Mouse (Mus musculus): ENCODE data around the gene Foxd2. TPM values are rescaled to one million over a fixed set of nuclear protein-coding genes. Genes with fewer than 3 reads are reported as not detected.

The Foxd2 gene
- total and polyA plus RNA-seq, 3 experiments, result 0.14 to 0.32 (median 0.16) TPM

DNA sequence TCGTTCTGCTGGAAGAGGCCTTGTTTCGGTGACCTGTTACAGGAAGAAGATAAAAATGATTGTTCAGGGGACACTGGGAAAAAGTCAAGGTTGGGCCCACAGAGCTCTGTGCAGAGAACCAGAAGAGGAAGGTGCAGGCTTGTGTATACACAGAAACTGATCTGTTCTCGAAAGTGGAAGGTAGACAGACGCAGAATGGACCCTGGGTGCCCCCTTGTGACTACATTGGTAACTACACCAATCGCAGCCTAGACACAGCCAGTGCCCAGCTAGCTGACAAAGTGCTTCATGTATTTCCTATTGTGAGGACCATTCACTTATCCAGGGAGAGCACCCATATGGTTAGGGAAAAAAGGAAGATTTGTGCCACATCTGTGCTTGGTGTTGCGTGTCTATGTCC is 38.7 kb upstream of the Foxd2 start:
- Histone ChIP-seq H3K27me3 (ENCODE audit: control insufficient read depth, insufficient read depth, low read length) (no peaks in the 10 kb centered on the region), H3K27ac (no peak overlapping the region), H3K9ac (ENCODE audit: low read depth, low read length) (no peak overlapping the region), H3K4me1 (ENCODE audit: control insufficient read depth, insufficient read depth, low read length) (no peaks in the 10 kb centered on the region), H3K79me2 (replicated peaks; ENCODE audit: control insufficient read depth, insufficient read depth, low read length) (no peaks in the 10 kb centered on the region), H3K4me3 (no peak overlapping the region), H3K36me3 (ENCODE audit: control insufficient read depth, insufficient read depth, low read length) (no peaks in the 10 kb centered on the region)
- DNase-seq, result peak; percentile 74 to 84
- intact Hi-C loops (cut with DNase I), result loop anchor here (1.0 to 2.0 kb wide), 3 partner anchors 31 to 300 kb away; no protein-coding TSS in a partner anchor
- 0 out of 2 replicates have a peak, but pooled peaks have one; percentile 63 for TF ChIP-seq EP300 (IDR thresholded peaks at IDR 0.05; ENCODE audit: insufficient read depth, low read depth, low read length)
- TF ChIP-seq POLR2A (IDR thresholded peaks at IDR 0.05; ENCODE audit: insufficient read depth, low read depth, low read length), result no peak
- peak; percentile 97; the same call in 1 of the 2 replicates for TF ChIP-seq CTCF (IDR thresholded peaks at IDR 0.05)
- 25% methylated on average over 6 of the region's 6 CpGs for WGBS

DNA sequence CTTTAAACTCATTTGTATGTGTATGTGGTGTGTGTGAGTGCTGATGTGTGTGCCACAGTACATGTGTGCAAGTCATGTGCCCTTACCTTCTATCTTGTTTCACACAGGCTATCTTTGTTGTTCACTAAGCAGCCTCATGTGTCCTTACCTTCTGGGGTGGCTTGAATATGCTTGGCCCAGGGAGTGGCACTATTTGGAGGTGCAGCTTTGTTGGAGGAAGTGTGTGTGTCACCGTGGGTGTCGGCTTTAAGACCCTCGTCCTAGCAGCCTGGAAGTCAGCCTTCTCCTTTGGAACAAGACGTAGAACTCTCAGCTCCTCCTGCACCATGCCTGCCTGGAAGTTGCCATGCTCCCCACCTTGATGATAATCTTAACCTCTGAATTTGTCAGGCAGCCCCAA is 37.7 kb upstream of the Foxd2 start:
- Histone ChIP-seq H3K9ac (ENCODE audit: low read depth, low read length) (no peak overlapping the region), H3K4me1 (ENCODE audit: control insufficient read depth, insufficient read depth, low read length) (no peaks in the 10 kb centered on the region)
- intact Hi-C loops (cut with DNase I), result loop anchor here (2.0 kb wide), 1 partner anchor 30 kb away; no protein-coding TSS in a partner anchor

DNA sequence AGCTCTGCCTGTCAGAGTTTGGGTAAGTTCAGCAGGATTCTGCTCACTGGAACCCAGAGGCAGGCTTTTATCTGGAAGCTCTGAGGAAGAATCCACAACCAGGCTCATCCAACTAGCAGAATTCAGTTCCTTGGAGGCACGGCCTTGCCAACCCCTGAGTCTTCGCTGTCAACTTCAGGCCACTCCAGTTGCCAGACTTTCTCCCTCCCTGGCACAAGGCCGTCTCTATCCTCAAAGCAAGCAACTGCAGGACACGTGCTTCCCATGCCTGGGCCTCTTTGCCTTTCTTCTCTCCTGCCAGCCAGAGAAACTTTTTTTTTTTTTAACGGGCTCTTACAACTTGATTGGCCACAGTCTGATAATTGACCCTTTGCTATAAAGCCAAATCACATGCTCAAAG is 36.3 kb upstream of the Foxd2 start:
- DNase-seq, result no peak
- WGBS, result 46% methylated on average over 5 of the region's 5 CpGs
- intact Hi-C loops (cut with DNase I), result no loop called here
- Histone ChIP-seq H3K36me3 (ENCODE audit: control insufficient read depth, insufficient read depth, low read length) (no peaks in the 10 kb centered on the region), H3K4me1 (ENCODE audit: control insufficient read depth, insufficient read depth, low read length) (no peaks in the 10 kb centered on the region), H3K27ac (no peak overlapping the region), H3K9ac (ENCODE audit: low read depth, low read length) (no peak overlapping the region), H3K4me3 (no peak overlapping the region), H3K27me3 (ENCODE audit: control insufficient read depth, insufficient read depth, low read length) (no peaks in the 10 kb centered on the region), H3K79me2 (replicated peaks; ENCODE audit: control insufficient read depth, insufficient read depth, low read length) (no peaks in the 10 kb centered on the region)
- TF ChIP-seq EP300 (IDR thresholded peaks at IDR 0.05; ENCODE audit: insufficient read depth, low read depth, low read length), result no peak
- TF ChIP-seq CTCF (IDR thresholded peaks at IDR 0.05), result no peak
- TF ChIP-seq POLR2A (IDR thresholded peaks at IDR 0.05; ENCODE audit: insufficient read depth, low read depth, low read length), result no peak

More for the DNA sequence above, 37.7 kb upstream of the Foxd2 start:
- Histone ChIP-seq H3K4me3 (no peak overlapping the region), H3K36me3 (ENCODE audit: control insufficient read depth, insufficient read depth, low read length) (no peaks in the 10 kb centered on the region), H3K79me2 (replicated peaks; ENCODE audit: control insufficient read depth, insufficient read depth, low read length) (no peaks in the 10 kb centered on the region), H3K27ac (no peak overlapping the region), H3K27me3 (ENCODE audit: control insufficient read depth, insufficient read depth, low read length) (no peaks in the 10 kb centered on the region)
- no peak for DNase-seq
- 87% methylated on average over 4 of the region's 4 CpGs for WGBS
- TF ChIP-seq CTCF (IDR thresholded peaks at IDR 0.05), result no peak
- no peak for TF ChIP-seq EP300 (IDR thresholded peaks at IDR 0.05; ENCODE audit: insufficient read depth, low read depth, low read length)
- no peak for TF ChIP-seq POLR2A (IDR thresholded peaks at IDR 0.05; ENCODE audit: insufficient read depth, low read depth, low read length)

- Histone ChIP-seq H3K79me2 (replicated peaks; ENCODE audit: control insufficient read depth, insufficient read depth, low read length) (no peaks in the 10 kb centered on the region), H3K36me3 (ENCODE audit: control insufficient read depth, insufficient read depth, low read length) (no peaks in the 10 kb centered on the region), H3K27ac (no peak overlapping the region), H3K4me1 (ENCODE audit: control insufficient read depth, insufficient read depth, low read length) (no peaks in the 10 kb centered on the region), H3K27me3 (ENCODE audit: control insufficient read depth, insufficient read depth, low read length) (no peaks in the 10 kb centered on the region), H3K4me3 (no peak overlapping the region), H3K9ac (ENCODE audit: low read depth, low read length) (no peak overlapping the region)
- 78% methylated on average over 8 of the region's 8 CpGs for WGBS
- DNase-seq, result no peak
- intact Hi-C loops (cut with DNase I), result no loop called here
- TF ChIP-seq EP300 (IDR thresholded peaks at IDR 0.05; ENCODE audit: insufficient read depth, low read depth, low read length) (no peak), CTCF (IDR thresholded peaks at IDR 0.05) (no peak), POLR2A (IDR thresholded peaks at IDR 0.05; ENCODE audit: insufficient read depth, low read depth, low read length) (no peak)
Measured at GRCm38 (mm10) chr4:114942583-114942982, 33.9 kb upstream of the Foxd2 start.

GRCm38 (mm10) chr4:114942112-114942511 is 33.4 kb upstream of the Foxd2 start:
- WGBS, result 73% methylated on average over 4 of the region's 4 CpGs
- Histone ChIP-seq H3K27me3 (ENCODE audit: control insufficient read depth, insufficient read depth, low read length) (no peaks in the 10 kb centered on the region), H3K36me3 (ENCODE audit: control insufficient read depth, insufficient read depth, low read length) (no peaks in the 10 kb centered on the region), H3K79me2 (replicated peaks; ENCODE audit: control insufficient read depth, insufficient read depth, low read length) (no peaks in the 10 kb centered on the region), H3K4me3 (no peak overlapping the region), H3K4me1 (ENCODE audit: control insufficient read depth, insufficient read depth, low read length) (no peaks in the 10 kb centered on the region), H3K9ac (ENCODE audit: low read depth, low read length) (no peak overlapping the region), H3K27ac (no peak overlapping the region)
- DNase-seq, result no peak
- TF ChIP-seq EP300 (IDR thresholded peaks at IDR 0.05; ENCODE audit: insufficient read depth, low read depth, low read length) (no peak), CTCF (IDR thresholded peaks at IDR 0.05) (no peak), POLR2A (IDR thresholded peaks at IDR 0.05; ENCODE audit: insufficient read depth, low read depth, low read length) (no peak)
- intact Hi-C loops (cut with DNase I), result no loop called here

DNA sequence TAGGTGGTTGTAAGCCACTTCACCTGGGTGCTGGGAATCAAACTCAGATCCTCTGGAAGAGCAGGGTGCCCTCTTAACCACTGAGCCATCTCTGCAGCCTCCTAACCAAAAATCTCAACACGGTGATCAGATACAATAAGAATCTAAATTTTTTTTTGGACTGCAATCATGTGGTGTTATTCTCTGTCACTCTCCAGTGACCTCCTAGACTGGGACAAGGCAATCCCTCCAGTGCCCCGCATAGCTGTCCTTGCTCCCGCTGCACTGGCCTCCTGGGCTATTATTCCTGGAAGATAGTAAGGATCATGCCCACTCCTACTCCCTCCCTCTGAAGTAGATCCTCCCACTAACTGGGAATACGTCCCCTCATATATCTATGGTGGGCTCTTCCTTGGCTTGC is 32.6 kb upstream of the Foxd2 start:
- 87% methylated on average over 4 of the region's 4 CpGs for WGBS
- H3K27ac ChIP-seq, result no peak overlapping the region
- no peaks in the 10 kb centered on the region for H3K27me3 ChIP-seq (ENCODE audit: control insufficient read depth, insufficient read depth, low read length)
- TF ChIP-seq EP300 (IDR thresholded peaks at IDR 0.05; ENCODE audit: insufficient read depth, low read depth, low read length) (no peak), POLR2A (IDR thresholded peaks at IDR 0.05; ENCODE audit: insufficient read depth, low read depth, low read length) (no peak), CTCF (IDR thresholded peaks at IDR 0.05) (no peak)
- H3K9ac ChIP-seq (ENCODE audit: low read depth, low read length), result no peak overlapping the region
- no peak overlapping the region for H3K4me3 ChIP-seq
- no peaks in the 10 kb centered on the region for H3K79me2 ChIP-seq (replicated peaks; ENCODE audit: control insufficient read depth, insufficient read depth, low read length)
- no peaks in the 10 kb centered on the region for H3K36me3 ChIP-seq (ENCODE audit: control insufficient read depth, insufficient read depth, low read length)
- intact Hi-C loops (cut with DNase I), result no loop called here
- DNase-seq, result no peak
- no peaks in the 10 kb centered on the region for H3K4me1 ChIP-seq (ENCODE audit: control insufficient read depth, insufficient read depth, low read length)

All from heart, adult 2 months (tissue).